Mouse (Mus musculus): ENCODE data around the gene Cnn2. TPM values are rescaled to one million over a fixed set of nuclear protein-coding genes. Genes with fewer than 3 reads are reported as not detected.

Cnn2 gene
- polyA plus RNA-seq (2014; fragmentation: Illumina TruSeq; extraction: RNeasy Lipid Tissue Mini Kit (QIAGEN cat#74804); ENCODE audit: insufficient read depth, low read depth, low replicate concordance): 208 TPM

GRCm38 (mm10) chr10:79988506-79989271, at the start of gene Cnn2:
TSS of gene Cnn2 (plus strand) at chr10:79988584.

GRCm38 (mm10) chr10:79959847-79960601, 28.4 kb upstream of the Cnn2 start, which contains the start of gene Wdr18:
TSS of gene Wdr18 (plus strand) at chr10:79960152.

GRCm38 (mm10) chr10:79970415-79971182, 17.8 kb upstream of the Cnn2 start, which contains the start of gene Grin3b:
TSS of gene Grin3b (plus strand) at chr10:79970715.

GRCm38 (mm10) chr10:79984195-79984816, 4.1 kb upstream of the Cnn2 start, which contains the start of gene Tmem259:
TSS of gene Tmem259 (minus strand) at chr10:79984330.

GRCm38 (mm10) chr10:79996272-79997033, 8.1 kb downstream of the Cnn2 start, which contains the start of gene Abca7:
TSS of gene Abca7 (plus strand) at chr10:79996494.

GRCm38 (mm10) chr10:80016511-80016910, 28.1 kb downstream of the Cnn2 start, which contains the start of gene Arhgap45:
TSS of gene Arhgap45 (plus strand) at chr10:80016653.

GRCm38 (mm10) chr10:80039559-80039979, 51.2 kb downstream of the Cnn2 start, which contains the start of gene Polr2e:
TSS of gene Polr2e (minus strand) at chr10:80039795.

Other genes with a start within 250 kb of the Cnn2 start
- 19.4 TPM for gene Polrmt, start 242.0 kb upstream of the Cnn2 start, polyA plus RNA-seq (2014; fragmentation: Illumina TruSeq; extraction: RNeasy Lipid Tissue Mini Kit (QIAGEN cat#74804); ENCODE audit: insufficient read depth, low read depth, low replicate concordance)
- not detected for gene Fgf22, start 233.5 kb upstream of the Cnn2 start, polyA plus RNA-seq (2014; fragmentation: Illumina TruSeq; extraction: RNeasy Lipid Tissue Mini Kit (QIAGEN cat#74804); ENCODE audit: insufficient read depth, low read depth, low replicate concordance)
- gene Rnf126, start 221.6 kb upstream of the Cnn2 start, polyA plus RNA-seq (2014; fragmentation: Illumina TruSeq; extraction: RNeasy Lipid Tissue Mini Kit (QIAGEN cat#74804); ENCODE audit: insufficient read depth, low read depth, low replicate concordance): 25.3 TPM
- 20.4 TPM for gene Fstl3, start 211.3 kb upstream of the Cnn2 start, polyA plus RNA-seq (2014; fragmentation: Illumina TruSeq; extraction: RNeasy Lipid Tissue Mini Kit (QIAGEN cat#74804); ENCODE audit: insufficient read depth, low read depth, low replicate concordance)
- 0.08 TPM for gene Prss57, start 197.6 kb upstream of the Cnn2 start, polyA plus RNA-seq (2014; fragmentation: Illumina TruSeq; extraction: RNeasy Lipid Tissue Mini Kit (QIAGEN cat#74804); ENCODE audit: insufficient read depth, low read depth, low replicate concordance)
- 18.7 TPM for gene Palm, start 195.0 kb upstream of the Cnn2 start, polyA plus RNA-seq (2014; fragmentation: Illumina TruSeq; extraction: RNeasy Lipid Tissue Mini Kit (QIAGEN cat#74804); ENCODE audit: insufficient read depth, low read depth, low replicate concordance)
- 3.5 TPM for gene Misp, start 167.6 kb upstream of the Cnn2 start, polyA plus RNA-seq (2014; fragmentation: Illumina TruSeq; extraction: RNeasy Lipid Tissue Mini Kit (QIAGEN cat#74804); ENCODE audit: insufficient read depth, low read depth, low replicate concordance)
- 81.3 TPM for gene Ptbp1, start 134.2 kb upstream of the Cnn2 start, polyA plus RNA-seq (2014; fragmentation: Illumina TruSeq; extraction: RNeasy Lipid Tissue Mini Kit (QIAGEN cat#74804); ENCODE audit: insufficient read depth, low read depth, low replicate concordance)
- 2.2 TPM for gene Prtn3, start 114.1 kb upstream of the Cnn2 start, polyA plus RNA-seq (2014; fragmentation: Illumina TruSeq; extraction: RNeasy Lipid Tissue Mini Kit (QIAGEN cat#74804); ENCODE audit: insufficient read depth, low read depth, low replicate concordance)
- 3.4 TPM for gene Plppr3, start 114.0 kb upstream of the Cnn2 start, polyA plus RNA-seq (2014; fragmentation: Illumina TruSeq; extraction: RNeasy Lipid Tissue Mini Kit (QIAGEN cat#74804); ENCODE audit: insufficient read depth, low read depth, low replicate concordance)
- not detected for gene Elane, start 102.3 kb upstream of the Cnn2 start, polyA plus RNA-seq (2014; fragmentation: Illumina TruSeq; extraction: RNeasy Lipid Tissue Mini Kit (QIAGEN cat#74804); ENCODE audit: insufficient read depth, low read depth, low replicate concordance)
- 873 TPM for gene Cfd, start 97.7 kb upstream of the Cnn2 start, polyA plus RNA-seq (2014; fragmentation: Illumina TruSeq; extraction: RNeasy Lipid Tissue Mini Kit (QIAGEN cat#74804); ENCODE audit: insufficient read depth, low read depth, low replicate concordance)
- 12.4 TPM for gene Med16, start 79.7 kb upstream of the Cnn2 start, polyA plus RNA-seq (2014; fragmentation: Illumina TruSeq; extraction: RNeasy Lipid Tissue Mini Kit (QIAGEN cat#74804); ENCODE audit: insufficient read depth, low read depth, low replicate concordance)
- not detected for gene Gm26602, start 77.7 kb upstream of the Cnn2 start, polyA plus RNA-seq (2014; fragmentation: Illumina TruSeq; extraction: RNeasy Lipid Tissue Mini Kit (QIAGEN cat#74804); ENCODE audit: insufficient read depth, low read depth, low replicate concordance)
- gene Kiss1r, start 71.6 kb upstream of the Cnn2 start, polyA plus RNA-seq (2014; fragmentation: Illumina TruSeq; extraction: RNeasy Lipid Tissue Mini Kit (QIAGEN cat#74804); ENCODE audit: insufficient read depth, low read depth, low replicate concordance): 3.0 TPM
- 59.6 TPM for gene R3hdm4, start 67.4 kb upstream of the Cnn2 start, polyA plus RNA-seq (2014; fragmentation: Illumina TruSeq; extraction: RNeasy Lipid Tissue Mini Kit (QIAGEN cat#74804); ENCODE audit: insufficient read depth, low read depth, low replicate concordance)
- gene Arid3a, start 61.5 kb upstream of the Cnn2 start, polyA plus RNA-seq (2014; fragmentation: Illumina TruSeq; extraction: RNeasy Lipid Tissue Mini Kit (QIAGEN cat#74804); ENCODE audit: insufficient read depth, low read depth, low replicate concordance): 2.2 TPM
- 25.0 TPM for gene Wdr18, start 28.4 kb upstream of the Cnn2 start, polyA plus RNA-seq (2014; fragmentation: Illumina TruSeq; extraction: RNeasy Lipid Tissue Mini Kit (QIAGEN cat#74804); ENCODE audit: insufficient read depth, low read depth, low replicate concordance)
- not detected for gene Grin3b, start 17.9 kb upstream of the Cnn2 start, polyA plus RNA-seq (2014; fragmentation: Illumina TruSeq; extraction: RNeasy Lipid Tissue Mini Kit (QIAGEN cat#74804); ENCODE audit: insufficient read depth, low read depth, low replicate concordance)
- 67.1 TPM for gene Tmem259, start 4.3 kb upstream of the Cnn2 start, polyA plus RNA-seq (2014; fragmentation: Illumina TruSeq; extraction: RNeasy Lipid Tissue Mini Kit (QIAGEN cat#74804); ENCODE audit: insufficient read depth, low read depth, low replicate concordance)
- gene Abca7, start 7.9 kb downstream of the Cnn2 start, polyA plus RNA-seq (2014; fragmentation: Illumina TruSeq; extraction: RNeasy Lipid Tissue Mini Kit (QIAGEN cat#74804); ENCODE audit: insufficient read depth, low read depth, low replicate concordance): 7.0 TPM
- gene Arhgap45, start 28.1 kb downstream of the Cnn2 start, polyA plus RNA-seq (2014; fragmentation: Illumina TruSeq; extraction: RNeasy Lipid Tissue Mini Kit (QIAGEN cat#74804); ENCODE audit: insufficient read depth, low read depth, low replicate concordance): 36.5 TPM
- 120 TPM for gene Polr2e, start 51.2 kb downstream of the Cnn2 start, polyA plus RNA-seq (2014; fragmentation: Illumina TruSeq; extraction: RNeasy Lipid Tissue Mini Kit (QIAGEN cat#74804); ENCODE audit: insufficient read depth, low read depth, low replicate concordance)
- gene Gpx4, start 58.6 kb downstream of the Cnn2 start, polyA plus RNA-seq (2014; fragmentation: Illumina TruSeq; extraction: RNeasy Lipid Tissue Mini Kit (QIAGEN cat#74804); ENCODE audit: insufficient read depth, low read depth, low replicate concordance): 1,013 TPM
- 13.9 TPM for gene Sbno2, start 117.0 kb downstream of the Cnn2 start, polyA plus RNA-seq (2014; fragmentation: Illumina TruSeq; extraction: RNeasy Lipid Tissue Mini Kit (QIAGEN cat#74804); ENCODE audit: insufficient read depth, low read depth, low replicate concordance)
- gene Stk11, start 127.2 kb downstream of the Cnn2 start, polyA plus RNA-seq (2014; fragmentation: Illumina TruSeq; extraction: RNeasy Lipid Tissue Mini Kit (QIAGEN cat#74804); ENCODE audit: insufficient read depth, low read depth, low replicate concordance): 98.1 TPM
- 267 TPM for gene Atp5d, start 150.0 kb downstream of the Cnn2 start, polyA plus RNA-seq (2014; fragmentation: Illumina TruSeq; extraction: RNeasy Lipid Tissue Mini Kit (QIAGEN cat#74804); ENCODE audit: insufficient read depth, low read depth, low replicate concordance)
- 6.8 TPM for gene Cbarp, start 152.3 kb downstream of the Cnn2 start, polyA plus RNA-seq (2014; fragmentation: Illumina TruSeq; extraction: RNeasy Lipid Tissue Mini Kit (QIAGEN cat#74804); ENCODE audit: insufficient read depth, low read depth, low replicate concordance)
- 24.9 TPM for gene Midn, start 159.7 kb downstream of the Cnn2 start, polyA plus RNA-seq (2014; fragmentation: Illumina TruSeq; extraction: RNeasy Lipid Tissue Mini Kit (QIAGEN cat#74804); ENCODE audit: insufficient read depth, low read depth, low replicate concordance)
- 84.5 TPM for gene Cirbp, start 177.4 kb downstream of the Cnn2 start, polyA plus RNA-seq (2014; fragmentation: Illumina TruSeq; extraction: RNeasy Lipid Tissue Mini Kit (QIAGEN cat#74804); ENCODE audit: insufficient read depth, low read depth, low replicate concordance)
- gene 1600002K03Rik, start 184.4 kb downstream of the Cnn2 start, polyA plus RNA-seq (2014; fragmentation: Illumina TruSeq; extraction: RNeasy Lipid Tissue Mini Kit (QIAGEN cat#74804); ENCODE audit: insufficient read depth, low read depth, low replicate concordance): 27.6 TPM
- gene Efna2, start 190.9 kb downstream of the Cnn2 start, polyA plus RNA-seq (2014; fragmentation: Illumina TruSeq; extraction: RNeasy Lipid Tissue Mini Kit (QIAGEN cat#74804); ENCODE audit: insufficient read depth, low read depth, low replicate concordance): 1.1 TPM
- gene Mum1, start 237.8 kb downstream of the Cnn2 start, polyA plus RNA-seq (2014; fragmentation: Illumina TruSeq; extraction: RNeasy Lipid Tissue Mini Kit (QIAGEN cat#74804); ENCODE audit: insufficient read depth, low read depth, low replicate concordance): 23.2 TPM

Measured in lung, adult 10 weeks (tissue).